Mouse (Mus musculus) 3134 (cell line): ENCODE data around the gene Fstl3.

Source experiments
- DNase-seq: peaks from one replicate; pipeline ENCODE4 v3.0.0-alpha.2; 2011; ENCODE audit warnings: low spot score; ENCODE audit not compliant: insufficient read length; ENCODE audit errors: extremely low read depth

Gene Fstl3

DNA sequence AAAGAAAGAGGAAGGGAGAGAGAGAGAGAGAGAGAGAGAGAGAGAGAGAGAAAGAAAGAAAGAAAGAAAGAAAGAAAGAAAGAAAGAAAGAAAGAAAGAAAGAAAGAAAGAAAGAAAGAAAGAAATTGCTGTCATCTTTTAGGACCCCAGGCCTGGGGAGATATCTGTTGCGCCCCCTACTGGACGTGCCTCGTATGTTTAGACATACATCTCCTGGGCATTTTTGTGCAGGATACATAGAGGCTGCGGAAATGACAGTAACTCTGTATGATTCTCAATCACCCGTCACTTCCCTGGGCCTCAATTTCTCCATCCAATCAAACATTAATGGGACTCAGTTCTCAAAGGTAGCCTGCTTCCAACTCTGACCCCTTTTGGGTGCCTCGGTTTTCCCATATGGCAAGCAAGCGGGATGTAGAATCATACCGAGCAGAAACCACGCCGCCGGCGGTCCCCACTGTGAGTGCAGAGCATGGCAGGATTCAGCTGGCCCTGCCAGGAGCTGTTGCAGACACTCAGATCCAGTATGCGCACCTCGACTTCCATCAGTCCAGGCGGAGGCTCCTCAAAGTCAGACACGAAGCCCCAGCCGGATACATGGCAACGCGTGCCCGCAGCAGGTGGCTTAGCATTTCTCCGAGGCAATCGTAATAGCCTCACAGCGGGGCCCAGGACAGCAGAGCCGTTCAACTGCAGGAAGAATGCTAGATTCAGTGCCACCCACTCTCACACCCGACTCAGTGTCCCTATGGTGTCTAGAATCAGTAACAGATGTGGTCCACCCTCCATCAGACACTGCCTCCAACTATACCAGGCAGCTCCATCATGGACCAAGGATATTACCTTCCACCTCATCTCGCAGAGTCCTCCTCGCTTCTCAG is 7.1 kb downstream of the Fstl3 start:
- DNase-seq, result no peak

DNA sequence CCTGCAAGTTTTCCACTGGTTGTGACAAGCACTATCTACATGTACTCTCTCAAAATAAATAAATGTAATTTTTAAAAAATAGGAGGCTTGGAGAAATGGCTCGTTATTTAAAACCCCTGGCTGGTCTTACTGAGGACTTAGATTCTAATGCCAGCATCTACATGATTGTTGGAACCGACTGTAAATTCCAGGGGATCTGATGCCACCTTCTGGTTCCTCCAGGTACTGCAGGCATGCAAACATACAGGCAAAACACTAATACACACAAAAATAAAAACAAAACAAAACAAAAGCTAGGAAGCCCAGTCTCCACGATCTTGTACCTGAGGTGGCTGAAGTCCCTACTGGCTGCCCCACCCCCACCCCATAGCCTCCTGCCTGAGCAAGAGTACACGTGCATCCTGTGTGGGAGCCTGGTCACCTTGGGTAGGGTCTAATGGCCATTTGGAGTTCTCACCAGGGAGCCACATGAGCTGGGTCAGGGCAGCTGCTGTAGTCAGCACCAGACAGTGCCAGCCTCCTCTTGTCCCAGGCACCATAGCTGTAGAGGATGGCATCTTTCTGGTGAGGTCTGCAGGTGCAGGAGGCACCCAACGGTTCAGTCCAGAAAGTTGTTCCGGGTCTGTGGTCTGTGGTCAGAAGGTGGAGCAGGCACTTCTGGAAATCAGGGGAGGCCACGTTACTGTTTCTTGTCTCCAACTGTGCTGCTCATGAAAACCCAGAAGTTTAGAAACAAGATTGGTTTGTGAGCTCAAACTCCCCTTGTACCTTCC is 11.5 kb downstream of the Fstl3 start:
- no peak for DNase-seq

DNA sequence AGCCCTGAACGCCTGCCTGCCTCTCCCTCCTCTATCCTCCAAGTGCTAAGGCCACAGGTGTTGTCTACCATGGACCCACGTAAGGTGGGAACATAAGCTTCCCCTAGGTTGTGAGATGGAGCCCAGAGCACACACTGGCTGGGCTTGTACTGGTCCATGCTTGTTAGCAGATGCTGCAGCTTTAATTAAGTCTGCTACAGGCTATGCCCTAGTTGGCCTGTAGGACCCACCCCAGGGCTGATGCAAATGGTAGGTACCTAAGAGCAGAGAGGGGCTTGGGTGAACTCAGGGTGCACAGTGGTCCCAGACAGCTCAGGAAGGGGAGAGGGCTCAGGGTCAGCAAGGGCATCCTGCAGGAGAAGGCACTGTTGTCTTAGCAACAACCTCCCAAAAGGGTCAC is 12.5 kb downstream of the Fstl3 start:
- DNase-seq, result no peak

DNA sequence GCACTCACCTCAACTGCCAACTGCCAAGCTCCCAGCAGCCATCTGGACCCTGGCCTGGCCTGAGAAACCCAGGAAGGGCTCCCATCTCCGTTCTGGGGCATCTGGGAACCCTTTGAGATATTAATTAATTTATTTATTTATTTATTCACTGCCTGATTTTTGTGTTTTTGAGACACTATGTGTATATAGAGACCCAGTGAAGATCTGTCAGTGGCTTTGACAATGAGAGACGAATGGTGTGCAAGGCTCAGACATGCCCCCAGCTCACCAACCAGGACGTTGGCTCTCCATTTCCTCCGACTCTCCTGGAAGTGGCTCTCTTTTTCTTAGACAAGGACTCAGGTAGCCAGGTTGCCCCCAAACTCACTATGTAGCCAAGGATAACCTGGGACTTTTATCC is 13.8 kb downstream of the Fstl3 start, which contains the start of gene Prss57:
Gene Prss57 (minus strand): TSS at position 101 of the 400 bp plus-strand sequence.
- DNase-seq, result no peak

DNA sequence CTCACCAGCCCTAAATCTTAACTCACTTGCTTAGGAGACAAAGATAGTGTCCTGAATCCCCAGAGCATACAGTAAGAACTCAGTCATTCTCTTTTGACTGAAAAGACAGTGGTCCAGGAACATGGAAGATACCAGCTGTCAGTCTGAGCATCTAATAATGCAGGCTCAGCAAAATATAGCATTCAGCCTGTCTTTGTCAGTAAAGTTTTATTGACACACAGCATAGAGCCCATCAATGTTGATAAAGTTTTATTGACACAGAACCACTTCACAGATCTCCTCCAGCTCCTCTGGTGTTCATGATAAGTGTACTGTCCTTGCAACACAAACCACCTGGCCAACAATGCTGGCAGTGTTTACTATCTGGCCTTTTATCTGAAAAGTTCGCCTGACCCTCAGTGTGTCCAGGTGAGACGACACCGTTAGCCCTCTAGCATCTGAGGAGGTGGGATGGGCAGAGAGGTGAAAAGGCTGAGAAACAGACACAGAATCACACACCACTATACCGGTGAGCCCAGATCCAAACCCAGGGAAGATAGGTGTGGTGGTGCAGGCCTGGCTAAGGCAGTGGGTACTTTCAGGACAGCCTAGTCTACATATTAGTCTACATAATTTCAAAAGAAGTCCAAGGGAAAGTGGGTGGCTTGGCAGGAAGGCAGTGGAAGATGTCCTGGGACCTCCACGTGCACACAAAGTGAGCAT is 15.4 kb downstream of the Fstl3 start:
- DNase-seq, result no peak

DNA sequence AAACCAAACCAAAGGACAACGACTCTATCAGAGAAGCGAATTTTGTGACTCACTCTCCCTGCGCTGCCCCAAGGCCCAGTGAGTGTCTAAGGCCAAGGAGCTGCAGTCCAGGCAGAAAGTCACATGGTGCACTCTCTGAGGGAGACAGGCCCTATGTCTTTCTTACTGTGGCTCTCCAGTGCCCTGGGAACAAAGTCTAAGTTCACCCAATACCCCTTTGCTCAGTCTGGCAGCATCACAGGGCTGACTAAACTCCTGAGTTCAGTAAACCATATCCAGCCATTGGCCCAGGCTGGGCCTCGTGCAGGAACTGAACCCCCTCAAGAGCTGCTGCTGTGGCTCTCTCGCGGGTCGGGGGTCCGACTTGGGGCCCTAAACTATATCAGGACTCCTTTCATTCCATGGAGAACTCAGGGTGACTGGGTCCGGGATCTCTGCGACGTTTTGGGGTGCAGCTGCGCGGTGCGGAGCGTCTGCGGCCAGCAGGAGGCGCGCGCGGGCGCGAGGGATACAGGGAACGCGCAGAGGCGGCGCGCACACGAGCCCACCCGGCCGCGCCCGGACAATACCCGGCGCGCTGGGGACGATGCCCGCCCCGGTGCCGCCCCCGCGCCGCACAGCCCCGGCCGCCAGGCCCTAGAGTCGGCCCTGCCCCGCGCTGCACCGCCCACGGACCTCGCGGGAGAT is 16.1 kb downstream of the Fstl3 start, which contains the start of gene Palm:
Gene Palm (plus strand): TSS at position 522 of the 687 bp plus-strand sequence.
- peak; percentile 84 for DNase-seq

DNA sequence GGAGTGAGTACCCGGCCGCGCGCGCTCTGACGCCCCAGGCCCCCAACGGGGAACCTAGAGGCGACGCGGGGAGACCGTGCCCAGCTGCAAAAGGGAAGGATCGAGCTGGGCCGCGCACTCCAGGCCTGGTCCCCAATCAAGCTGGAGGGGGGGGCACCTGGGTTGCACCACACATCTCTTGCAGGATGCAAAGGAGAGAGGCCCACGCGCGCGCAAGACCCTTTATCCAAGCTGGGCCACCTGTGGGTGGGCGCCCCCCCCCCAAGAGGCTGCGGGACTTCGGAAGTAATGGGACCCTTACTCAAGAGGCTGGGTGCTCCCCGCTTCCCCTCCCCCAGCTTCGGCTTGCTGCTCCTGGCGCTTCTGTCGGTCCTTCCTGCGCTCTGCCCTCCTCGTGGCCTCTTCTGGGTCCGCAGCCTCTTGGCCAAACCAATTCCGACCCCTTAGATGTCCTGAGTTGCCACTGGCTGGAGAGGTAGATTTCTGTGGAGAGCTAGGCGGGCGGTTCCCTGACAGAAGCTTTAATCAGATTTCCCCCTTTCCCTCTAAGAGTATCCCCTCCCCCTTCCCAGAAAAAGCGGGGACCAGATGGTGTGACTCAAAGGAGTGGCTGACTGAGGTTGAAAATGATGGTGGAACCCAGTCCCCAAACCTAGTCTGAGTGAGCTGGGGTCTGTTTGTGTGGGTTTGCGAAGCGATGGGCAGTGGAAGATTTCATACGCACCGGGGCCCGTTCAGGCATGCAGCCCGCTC is 16.8 kb downstream of the Fstl3 start:
- DNase-seq, result peak; percentile 77

DNA sequence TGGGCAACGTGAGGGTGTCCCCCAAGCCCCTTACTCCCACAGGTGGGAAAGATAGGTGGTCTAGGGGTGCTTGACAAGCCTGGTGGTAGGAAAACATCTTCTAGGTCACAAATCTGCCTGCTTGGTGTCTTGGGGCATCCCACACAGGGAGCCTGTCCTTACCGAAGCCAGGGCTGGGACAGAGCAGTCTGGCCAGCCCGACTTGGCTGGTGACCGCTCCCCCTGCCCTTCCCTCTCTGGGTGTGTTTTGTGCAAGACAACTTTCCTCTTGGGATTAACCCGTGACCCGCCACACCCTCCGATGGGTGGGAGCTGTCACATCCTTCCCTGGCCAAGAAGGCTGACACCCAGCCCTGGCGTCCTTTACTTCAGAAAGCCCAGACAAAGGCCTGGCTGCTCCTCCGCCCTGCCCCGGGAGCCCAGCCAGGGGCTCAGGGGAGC is 17.4 kb downstream of the Fstl3 start:
- DNase-seq, result peak; percentile 83

DNA sequence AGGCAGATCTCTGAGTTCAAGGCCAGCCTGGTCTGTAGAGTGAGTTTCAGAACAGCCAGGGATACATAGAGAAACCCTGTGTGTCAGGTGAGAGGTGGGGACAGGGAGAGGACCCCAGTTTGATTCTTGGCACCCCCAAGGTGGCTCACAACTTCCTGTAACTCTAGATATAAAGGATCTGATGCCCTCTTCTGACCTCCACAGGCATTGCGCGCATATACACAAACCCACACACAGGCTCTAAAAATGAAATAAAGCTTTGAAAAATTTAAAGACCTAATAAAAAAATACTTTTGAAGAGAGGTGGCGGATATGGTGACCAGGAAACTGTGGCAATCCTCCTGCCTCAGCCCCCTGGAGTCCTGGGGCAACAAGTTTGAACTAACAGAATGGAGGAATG is 18.8 kb downstream of the Fstl3 start:
- no peak for DNase-seq

DNA sequence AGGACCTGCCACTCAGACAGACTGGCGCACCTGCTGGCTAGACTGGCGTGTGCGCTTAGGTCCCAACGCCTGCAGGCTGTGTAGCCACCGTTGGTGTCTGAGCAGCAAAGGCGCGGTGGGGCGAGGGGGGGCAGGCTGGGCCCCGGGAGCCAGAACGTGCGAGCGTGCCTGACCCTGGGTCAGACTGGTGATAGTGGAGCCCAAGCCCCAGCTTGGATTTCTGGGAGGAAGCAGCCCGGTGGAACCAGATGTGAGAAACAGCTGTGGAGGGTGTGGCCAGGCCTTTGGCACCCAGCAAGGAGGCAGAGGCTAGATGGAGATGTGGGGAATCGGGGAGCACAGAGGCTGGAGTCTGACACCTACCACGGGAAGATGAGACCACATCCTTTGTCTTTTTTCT is 20.3 kb downstream of the Fstl3 start:
- no peak for DNase-seq

DNA sequence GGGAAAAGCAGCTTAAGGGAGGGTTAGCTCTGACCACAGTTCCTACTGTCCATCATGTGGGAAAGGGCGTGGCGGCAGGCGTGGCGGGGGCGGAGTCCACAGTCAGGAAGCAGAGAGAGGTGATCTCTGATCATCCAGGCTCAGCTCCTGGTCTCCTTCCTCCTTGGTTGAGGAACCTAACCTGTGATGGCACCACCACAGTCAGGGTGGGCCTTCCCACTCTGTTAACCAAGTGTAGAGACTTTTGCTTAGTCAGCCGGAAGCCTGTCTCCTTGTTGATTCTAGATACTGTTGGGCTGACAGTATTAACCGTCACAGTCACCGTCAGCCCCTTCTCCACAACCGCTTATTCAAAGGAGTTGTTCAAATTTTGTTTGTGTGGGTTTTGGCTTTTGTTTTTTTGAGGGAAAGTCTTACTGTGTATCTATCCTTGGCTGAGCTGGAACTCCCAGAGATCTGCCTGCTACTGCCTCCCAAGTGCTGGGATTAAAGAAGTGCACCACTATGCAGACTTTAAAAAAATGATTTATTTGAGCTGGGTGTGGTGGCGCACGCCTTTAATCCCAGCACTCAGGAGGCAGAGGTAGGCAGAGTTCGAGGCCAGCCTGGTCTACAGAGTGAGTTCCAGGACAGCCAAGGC is 21.3 kb downstream of the Fstl3 start:
- peak; percentile 66 for DNase-seq

DNA sequence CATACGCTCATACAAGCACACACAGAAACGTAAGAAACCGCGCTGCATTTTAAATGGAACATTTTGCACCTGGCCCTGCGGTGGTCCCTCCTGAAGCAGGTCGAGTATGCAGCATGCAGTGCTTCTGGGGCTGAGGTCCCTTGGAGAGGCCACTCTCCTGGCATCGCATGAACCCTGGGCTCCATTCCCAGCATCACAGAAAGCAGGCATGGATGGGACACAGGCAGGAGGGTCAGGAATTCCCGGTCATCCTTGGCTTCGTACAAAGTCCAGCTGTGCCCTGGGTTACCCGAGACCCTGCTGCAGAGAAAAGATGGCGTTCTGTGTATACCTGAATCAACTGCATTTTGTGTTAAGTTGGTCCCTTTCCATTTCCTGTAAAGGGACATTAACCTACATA is 23.4 kb downstream of the Fstl3 start:
- DNase-seq, result no peak

DNA sequence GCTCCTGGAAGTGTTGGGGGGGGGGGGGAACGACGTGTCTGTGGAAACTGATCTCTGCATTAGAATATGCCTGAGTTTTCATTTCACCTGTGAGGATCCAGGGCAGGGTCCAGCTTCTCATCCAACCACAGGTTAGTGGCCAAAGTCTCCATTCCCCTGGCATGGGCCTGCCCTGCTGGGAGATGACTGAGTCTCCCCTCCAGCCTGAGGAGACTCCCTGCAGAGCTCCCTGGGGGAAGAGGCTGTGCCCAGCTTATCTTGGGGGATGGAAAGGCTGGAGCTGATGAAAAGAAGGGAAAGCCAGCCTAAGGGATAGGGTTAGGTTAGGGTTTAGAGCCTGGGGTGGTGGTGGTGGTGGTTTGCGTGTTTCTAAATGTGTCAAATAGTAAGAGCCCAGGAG is 24.8 kb downstream of the Fstl3 start:
- DNase-seq, result no peak

DNA sequence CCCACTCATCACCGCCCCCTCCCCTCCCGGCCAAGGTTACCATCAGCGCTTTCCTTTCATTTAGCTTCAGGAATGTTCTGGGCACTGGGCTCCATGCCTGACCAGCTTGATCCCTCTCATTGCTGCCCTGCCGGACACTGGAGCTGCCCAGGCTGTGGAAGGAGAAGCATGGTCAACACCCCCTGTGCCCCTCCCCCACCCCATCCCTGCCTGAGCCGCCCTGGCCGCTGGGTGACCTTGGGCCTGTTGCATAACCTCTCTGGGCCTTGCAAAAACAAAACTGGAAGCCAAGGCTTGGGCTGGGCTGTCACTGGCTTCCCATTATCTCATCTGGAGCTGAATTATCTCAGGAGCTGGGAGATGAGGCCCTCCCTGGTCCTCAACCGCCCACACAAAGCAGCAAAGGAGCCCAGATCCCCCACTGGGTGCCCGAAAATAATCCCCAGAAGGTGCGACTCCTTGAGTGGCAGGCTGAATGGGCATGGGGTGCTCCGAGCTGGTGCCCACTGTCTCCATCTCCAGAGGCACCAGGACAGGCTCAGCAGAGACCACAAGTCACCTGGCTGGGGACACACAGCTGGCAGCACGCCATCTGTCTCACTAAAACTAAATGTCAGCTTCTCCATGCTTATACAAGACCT is 25.4 kb downstream of the Fstl3 start:
- peak; percentile 58 for DNase-seq

DNA sequence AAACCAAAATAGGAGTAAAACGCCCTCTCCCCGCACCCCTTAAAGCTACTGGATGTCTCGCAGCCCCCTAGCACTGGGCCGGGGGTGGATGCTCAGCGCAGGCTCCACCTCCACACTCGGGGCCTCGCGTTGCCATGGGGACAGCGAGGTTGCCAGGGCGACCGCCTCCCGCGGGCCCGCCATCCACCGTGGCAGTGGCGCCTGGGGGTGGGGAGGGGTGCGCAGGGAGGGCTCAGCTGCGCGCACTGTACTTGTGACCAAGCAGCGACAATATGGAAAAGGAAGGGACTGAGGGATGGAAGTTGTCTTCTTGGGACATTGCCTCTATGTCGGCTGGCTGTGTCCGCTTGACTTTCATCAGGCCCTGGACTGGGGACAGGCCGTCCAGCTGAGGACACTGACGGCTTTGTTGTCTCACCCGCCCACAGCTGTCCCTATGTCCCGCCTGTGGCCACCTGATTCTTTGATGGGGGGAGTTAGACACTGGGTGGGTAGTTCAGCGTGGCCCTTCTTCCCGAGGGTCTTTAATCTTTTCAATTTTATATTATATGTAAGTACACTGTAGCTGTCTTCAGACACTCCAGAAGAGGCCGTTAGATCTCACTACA is 26.7 kb downstream of the Fstl3 start:
- DNase-seq, result no peak

DNA sequence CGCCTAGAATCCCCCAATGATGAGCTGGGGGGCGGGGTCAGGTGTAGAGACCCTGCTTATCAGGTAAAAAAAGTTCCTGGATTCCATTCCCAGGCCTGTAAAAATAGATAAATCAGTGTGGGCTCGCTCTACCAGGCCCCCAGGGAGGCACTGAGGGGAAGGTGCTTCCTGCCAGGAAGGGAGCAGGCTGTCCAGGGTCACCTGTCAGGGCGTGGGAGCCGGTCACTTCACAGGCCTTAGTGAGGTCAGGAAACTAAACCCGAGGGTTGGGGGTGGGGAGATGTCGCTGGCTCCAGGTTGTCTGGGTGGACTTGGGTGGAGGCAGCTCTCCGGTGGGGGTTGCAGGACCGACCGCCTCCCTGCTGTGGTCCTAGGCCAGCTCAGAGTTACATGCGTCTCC is 28.6 kb downstream of the Fstl3 start:
- no peak for DNase-seq

DNA sequence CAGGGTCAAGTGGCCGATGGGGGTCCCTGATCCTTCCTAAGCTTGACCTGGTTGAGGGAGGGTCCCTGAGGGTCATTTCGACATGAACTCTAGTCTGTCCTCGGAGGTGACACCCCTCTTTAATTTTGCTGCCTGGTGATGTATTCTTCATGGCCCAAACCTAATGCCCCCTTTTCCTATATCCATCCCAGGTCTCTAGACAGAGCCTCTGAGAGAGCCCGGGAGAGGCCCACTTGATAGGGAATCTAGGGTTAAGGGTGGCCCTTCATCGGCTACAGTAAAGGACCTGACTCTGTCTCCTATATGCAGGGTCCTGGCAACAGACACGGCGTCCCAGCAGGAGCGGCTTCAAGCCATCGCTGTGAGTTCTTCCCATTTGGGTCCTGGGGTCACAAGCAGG is 29.3 kb downstream of the Fstl3 start:
- DNase-seq, result no peak

DNA sequence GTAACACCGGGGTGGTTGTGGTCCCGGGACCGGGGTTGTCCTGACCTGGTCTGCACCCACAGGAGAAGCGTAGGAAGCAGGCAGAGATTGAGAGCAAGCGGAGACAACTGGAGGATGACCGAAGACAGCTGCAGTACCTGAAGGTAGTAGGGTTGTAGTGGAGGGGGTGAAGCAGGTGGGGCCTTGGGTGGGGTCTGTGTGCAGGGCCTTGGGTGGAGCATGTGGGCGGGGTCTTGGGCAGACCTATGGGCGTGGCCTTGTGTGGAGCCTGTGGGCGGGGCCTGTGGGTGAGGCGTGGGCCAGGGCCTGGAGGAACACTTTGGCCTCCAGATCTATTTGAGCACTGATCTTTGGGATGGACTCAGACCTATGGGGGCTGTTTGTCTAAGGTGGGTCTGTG is 29.9 kb downstream of the Fstl3 start:
- no peak for DNase-seq
